Mouse (Mus musculus) kidney, embryonic 15.5 days (tissue): ENCODE results near the gene Ptx4. TPM values are rescaled to one million over a fixed set of nuclear protein-coding genes. Genes with fewer than 3 reads are reported as not detected.

Experiments used
- ATAC-seq: fragments of 200-750 bp; cut with Nextera tagmentation; replicated peaks from 2 replicates; pipeline ENCODE4 v1.8.0; 2017; ENCODE audit warnings: moderate TSS enrichment; ENCODE audit not compliant: low FRiP score
- H3K27ac ChIP-seq: fragments of 300-500 bp; sonication (generic); 2 replicates; pipeline ENCODE4 v1.5.1; 2015; ENCODE audit warnings: mild to moderate bottlenecking, inconsistent platforms
- H3K27me3 ChIP-seq: fragments of 300-500 bp; sonication (generic); 2 replicates; pipeline ENCODE4 v1.6.1; 2015; ENCODE audit warnings: inconsistent platforms
- H3K36me3 ChIP-seq: fragments of 300-500 bp; sonication (generic); 2 replicates; pipeline ENCODE4 v1.6.1; 2015; ENCODE audit warnings: inconsistent platforms
- H3K4me1 ChIP-seq: fragments of 300-500 bp; sonication (generic); 2 replicates; pipeline ENCODE4 v1.6.1; 2015; ENCODE audit warnings: inconsistent platforms
- H3K4me2 ChIP-seq: fragments of 300-500 bp; sonication (generic); 2 replicates; pipeline ENCODE4 v1.6.1; 2015; ENCODE audit warnings: moderate library complexity, mild to moderate bottlenecking, inconsistent platforms
- H3K4me3 ChIP-seq: fragments of 300-500 bp; sonication (generic); replicated peaks from 2 replicates; pipeline ENCODE4 v1.5.1; 2015; ENCODE audit warnings: mild to moderate bottlenecking, inconsistent platforms
- H3K9ac ChIP-seq: fragments of 300-500 bp; sonication (generic); 2 replicates; pipeline ENCODE4 v1.6.1; 2015; ENCODE audit warnings: mild to moderate bottlenecking, inconsistent platforms
- H3K9me3 ChIP-seq: fragments of 300-500 bp; sonication (generic); replicated peaks from 2 replicates; pipeline ENCODE4 v1.6.1; 2016; ENCODE audit warnings: inconsistent platforms
- WGBS: fragments of 180-500 bp; shearing (Covaris S2); methylation state at CpG from one replicate; pipeline ENCODE4 v1.1.7; 2015; ENCODE audit warnings: mixed read lengths; 5-methylcytosine and 5-hydroxymethylcytosine counted together
- polyA plus RNA-seq: library from polyadenylated mRNA; unstranded; fragments of >200 nt; fragmentation: Nextera tagmentation; extraction: Ambion mirVana; gene quantifications from 2 replicates; pipeline ENCODE4 v1.2.1, GENCODE M21; 2015

Ptx4 gene
- polyA plus RNA-seq, 1 experiment from 2014 or later, result 0.16 TPM

GRCm38 (mm10) chr17:25090450-25090849, 30.1 kb upstream of the Ptx4 start:
- no peaks in the 10 kb centered on the region for H3K9me3 ChIP-seq
- no peak overlapping the region for H3K4me2 ChIP-seq
- no peaks in the 10 kb centered on the region for H3K4me1 ChIP-seq
- no peak overlapping the region for H3K9ac ChIP-seq
- H3K27ac ChIP-seq, result no peak overlapping the region
- H3K4me3 ChIP-seq, result no peak overlapping the region
- 90% methylated on average over 10 of the region's 10 CpGs for WGBS
- ATAC-seq, result no peak
- H3K36me3 ChIP-seq, result peaks cover 64% of the 10 kb centered on the region
- H3K27me3 ChIP-seq, result no peaks in the 10 kb centered on the region

GRCm38 (mm10) chr17:25096221-25096620, 24.3 kb upstream of the Ptx4 start:
- Histone ChIP-seq H3K4me1 (no peaks in the 10 kb centered on the region), H3K27me3 (no peaks in the 10 kb centered on the region), H3K27ac (no peak overlapping the region), H3K36me3 (peaks cover 74% of the 10 kb centered on the region), H3K9me3 (no peaks in the 10 kb centered on the region), H3K9ac (no peak overlapping the region), H3K4me3 (no peak overlapping the region), H3K4me2 (no peak overlapping the region)
- 91% methylated on average over 2 of the region's 2 CpGs for WGBS
- no peak for ATAC-seq

GRCm38 (mm10) chr17:25100052-25100451, 20.5 kb upstream of the Ptx4 start:
- no peaks in the 10 kb centered on the region for H3K4me1 ChIP-seq
- no peak overlapping the region for H3K27ac ChIP-seq
- H3K27me3 ChIP-seq, result no peaks in the 10 kb centered on the region
- H3K9me3 ChIP-seq, result no peaks in the 10 kb centered on the region
- no peak overlapping the region for H3K9ac ChIP-seq
- no peak overlapping the region for H3K4me3 ChIP-seq
- no peak for ATAC-seq
- no peak overlapping the region for H3K4me2 ChIP-seq
- H3K36me3 ChIP-seq, result peaks cover 79% of the 10 kb centered on the region
- WGBS, result 95% methylated on average over 6 of the region's 6 CpGs

GRCm38 (mm10) chr17:25101338-25101737, 19.2 kb upstream of the Ptx4 start:
- Histone ChIP-seq H3K4me3 (no peak overlapping the region), H3K9me3 (no peaks in the 10 kb centered on the region), H3K4me1 (no peaks in the 10 kb centered on the region), H3K27me3 (no peaks in the 10 kb centered on the region), H3K4me2 (no peak overlapping the region), H3K9ac (no peak overlapping the region), H3K36me3 (peaks cover 85% of the 10 kb centered on the region), H3K27ac (no peak overlapping the region)
- ATAC-seq, result no peak
- WGBS, result 92% methylated on average over 11 of the region's 11 CpGs

GRCm38 (mm10) chr17:25107786-25108185, 12.8 kb upstream of the Ptx4 start:
- H3K4me1 ChIP-seq, result 0 out of 2 replicates have a peak, but pooled peaks cover 3% of the 10 kb centered on the region
- peaks cover 96% of the 10 kb centered on the region for H3K36me3 ChIP-seq
- H3K27ac ChIP-seq, result no peak overlapping the region
- no peak overlapping the region for H3K9ac ChIP-seq
- no peak overlapping the region for H3K4me2 ChIP-seq
- no peak for ATAC-seq
- no peaks in the 10 kb centered on the region for H3K27me3 ChIP-seq
- 85% methylated on average over 13 of the region's 16 CpGs for WGBS
- no peaks in the 10 kb centered on the region for H3K9me3 ChIP-seq
- no peak overlapping the region for H3K4me3 ChIP-seq

GRCm38 (mm10) chr17:25109578-25109977, 11.0 kb upstream of the Ptx4 start:
- 0 out of 2 replicates have a peak, but pooled peaks have one; percentile 33 for ATAC-seq

GRCm38 (mm10) chr17:25110590-25110989, 10.0 kb upstream of the Ptx4 start:
- no peaks in the 10 kb centered on the region for H3K9me3 ChIP-seq
- H3K27me3 ChIP-seq, result no peaks in the 10 kb centered on the region
- peaks cover 11% of the 10 kb centered on the region for H3K4me1 ChIP-seq
- no peak overlapping the region for H3K9ac ChIP-seq
- no peak for ATAC-seq
- WGBS, result 87% methylated on average over 6 of the region's 6 CpGs
- no peak overlapping the region for H3K4me2 ChIP-seq
- H3K27ac ChIP-seq, result no peak overlapping the region
- H3K4me3 ChIP-seq, result no peak overlapping the region
- H3K36me3 ChIP-seq, result peaks cover 79% of the 10 kb centered on the region

More at GRCm38 (mm10) chr17:25109578-25109977, 11.0 kb upstream of the Ptx4 start:
- Histone ChIP-seq H3K4me2 (no peak overlapping the region), H3K36me3 (peaks cover 89% of the 10 kb centered on the region), H3K4me3 (no peak overlapping the region), H3K4me1 (peaks cover 5% of the 10 kb centered on the region), H3K27ac (no peak overlapping the region), H3K9ac (no peak overlapping the region), H3K27me3 (no peaks in the 10 kb centered on the region), H3K9me3 (no peaks in the 10 kb centered on the region)
- WGBS, result 89% methylated on average over 2 of the region's 2 CpGs

- WGBS, result 92% methylated on average over 5 of the region's 5 CpGs
- Histone ChIP-seq H3K4me1 (peaks cover 13% of the 10 kb centered on the region), H3K9me3 (no peaks in the 10 kb centered on the region), H3K27me3 (no peaks in the 10 kb centered on the region), H3K27ac (no peak overlapping the region), H3K36me3 (peaks cover 73% of the 10 kb centered on the region), H3K4me3 (no peak overlapping the region), H3K4me2 (no peak overlapping the region), H3K9ac (no peak overlapping the region)
- no peak for ATAC-seq
These were observed 9.3 kb upstream of the Ptx4 start for GRCm38 (mm10) chr17:25111220-25111619.

- H3K36me3 ChIP-seq, result peaks cover 66% of the 10 kb centered on the region
- H3K27me3 ChIP-seq, result no peaks in the 10 kb centered on the region
- no peak for ATAC-seq
- no peak overlapping the region for H3K4me3 ChIP-seq
- H3K9ac ChIP-seq, result no peak overlapping the region
- peaks cover 15% of the 10 kb centered on the region for H3K4me1 ChIP-seq
- no peak overlapping the region for H3K27ac ChIP-seq
- WGBS, result 85% methylated on average over 8 of the region's 8 CpGs
- no peak overlapping the region for H3K4me2 ChIP-seq
- no peaks in the 10 kb centered on the region for H3K9me3 ChIP-seq
These were observed 8.7 kb upstream of the Ptx4 start for GRCm38 (mm10) chr17:25111739-25112422.

GRCm38 (mm10) chr17:25112423-25112810, 8.1 kb upstream of the Ptx4 start:
- peaks cover 61% of the 10 kb centered on the region for H3K36me3 ChIP-seq
- no peak overlapping the region for H3K27ac ChIP-seq

GRCm38 (mm10) chr17:25114908-25115645, 5.5 kb upstream of the Ptx4 start:
- Histone ChIP-seq H3K27ac (peak overlapping the region; percentile 97), H3K27me3 (no peaks in the 10 kb centered on the region), H3K36me3 (peaks cover 36% of the 10 kb centered on the region), H3K4me1 (peaks cover 15% of the 10 kb centered on the region), H3K4me2 (peak overlapping the region; percentile 98), H3K4me3 (peak overlapping the region; percentile 72), H3K9ac (peak overlapping the region; percentile 64), H3K9me3 (no peaks in the 10 kb centered on the region)
- ATAC-seq, result peak; percentile 67; the same call in 1 of the 2 replicates
- 7% methylated on average over 23 of the region's 23 CpGs for WGBS

More at GRCm38 (mm10) chr17:25112423-25112810, 8.1 kb upstream of the Ptx4 start:
- ATAC-seq, result no peak
- WGBS, result 80% methylated on average over 3 of the region's 3 CpGs
- H3K4me3 ChIP-seq, result no peak overlapping the region
- H3K9me3 ChIP-seq, result no peaks in the 10 kb centered on the region
- H3K27me3 ChIP-seq, result no peaks in the 10 kb centered on the region
- H3K4me1 ChIP-seq, result peaks cover 15% of the 10 kb centered on the region
- H3K4me2 ChIP-seq, result no peak overlapping the region
- H3K9ac ChIP-seq, result no peak overlapping the region

GRCm38 (mm10) chr17:25115664-25116432, 4.7 kb upstream of the Ptx4 start, which contains the start of gene Telo2:
TSS of gene Telo2 (minus strand) at chr17:25115967.
- peak within 1 kb of the TSS; percentile 64 for H3K9ac ChIP-seq
- H3K4me1 ChIP-seq, result peaks cover 15% of the 10 kb centered on the region
- 4% methylated on average over 40 of the region's 40 CpGs for WGBS
- H3K9me3 ChIP-seq, result no peaks in the 10 kb centered on the region
- peaks cover 28% of the 10 kb centered on the region for H3K36me3 ChIP-seq
- peak; percentile 95 for ATAC-seq
- peak within 1 kb of the TSS; percentile 98 for H3K4me2 ChIP-seq
- H3K27me3 ChIP-seq, result no peaks in the 10 kb centered on the region
- H3K27ac ChIP-seq, result peak within 1 kb of the TSS; percentile 97
- peak within 1 kb of the TSS; percentile 72 for H3K4me3 ChIP-seq
